Mouse (Mus musculus) testis, adult 2 months (tissue): ENCODE results near the gene Ttc39b.

Experiments used
- CTCF ChIP-seq: fragments of 200-500 bp; IDR thresholded peaks from 2 replicates; pipeline ENCODE4 v1.5.1; 2012; ENCODE audit warnings: low read depth, mild to moderate bottlenecking, inconsistent platforms, low read length, moderate library complexity; ENCODE audit not compliant: control insufficient read depth, insufficient read depth, insufficient replicate concordance
- POLR2A ChIP-seq: fragments of 200-500 bp; IDR thresholded peaks from 2 replicates; pipeline ENCODE4 v1.6.1; 2012; ENCODE audit warnings: low read depth, mild to moderate bottlenecking, inconsistent platforms, low read length, moderate library complexity; ENCODE audit not compliant: control insufficient read depth

GRCm38 (mm10) chr4:83325366-83325765 lies 1.3 kb upstream of the Ttc39b start:
- TF ChIP-seq CTCF (no peak), POLR2A (no peak)
